Mouse (Mus musculus) liver, embryonic 12.5 days (tissue): ENCODE measurements around the gene Thbs4. TPM values are rescaled to one million over a fixed set of nuclear protein-coding genes. Genes with fewer than 3 reads are reported as not detected.

ENCODE experiments used
- polyA plus RNA-seq: library from polyadenylated mRNA; unstranded; fragments of >200 nt; fragmentation: Nextera tagmentation; extraction: Ambion mirVana; gene quantifications from 2 replicates; pipeline ENCODE4 v1.2.1, GENCODE M21; 2016

Gene Thbs4
- polyA plus RNA-seq, 1 experiment from 2014 or later = 0.13 TPM

Other genes starting within 250 kb of the Thbs4 start
- gene Spz1, start 218.6 kb downstream of the Thbs4 start, polyA plus RNA-seq = not detected in 2 replicates
- gene Serinc5, start 183.7 kb downstream of the Thbs4 start, polyA plus RNA-seq = 26.7 and 27.6 TPM in 2 replicates
- 1.1 TPM in 2 replicates for gene Mtx3, start 49.9 kb upstream of the Thbs4 start, polyA plus RNA-seq